Mouse (Mus musculus) embryonic stem cell, embryonic (primary cell): ENCODE measurements at regions not wholly inside any gene's neighbourhood (a gene's known extent, or its start where the extent isn't known, plus 50 kb on each side); places are given as distances from the start of the nearest gene placed in this dataset.

Experiments
- CTCF ChIA-PET, 4 experiments: fragments of 300-600 bp in 2 of 4; fragments of 350-600 bp in 2 of 4; sonication (Branson Sonifier 250); formaldehyde crosslinking; loops; one replicate each; lab custom pipeline; 2022; ENCODE audit warnings: inconsistent platforms in 2 of 4; lab: Charles Lee
- POLR2A ChIA-PET, 4 experiments: fragments of 300-600 bp in 2 of 4; fragments of 350-600 bp in 2 of 4; sonication (Branson Sonifier 250); formaldehyde crosslinking; loops; one replicate each; lab custom pipeline; 2022; ENCODE audit warnings: antibody characterized with exemption in 4 of 4, inconsistent platforms in 1 of 4; lab: Charles Lee

- ChIA-PET CTCF (interaction anchor here in 1 of 4 experiments (0.5 kb wide), 1 partner anchor 7 kb away, joined by 3 read pairs; no protein-coding TSS in a partner anchor), POLR2A (interaction anchor here in 1 of 4 experiments (1.3 kb wide), 1 partner anchor 42 kb away, joined by 3 read pairs; no protein-coding TSS in a partner anchor)
Measured at GRCm38 (mm10) chr2:59556870-59557269, 55.0 kb upstream of the Tanc1 start.

- POLR2A ChIA-PET: interaction anchor here in 1 of 4 experiments (0.6 kb wide), 1 partner anchor 142 kb away, joined by 3 read pairs; no protein-coding TSS in a partner anchor
Measured at GRCm38 (mm10) chr2:59560488-59560887, 51.4 kb upstream of the Tanc1 start.

More at GRCm38 (mm10) chr2:59560488-59560887, 51.4 kb upstream of the Tanc1 start:
- CTCF ChIA-PET: no interaction called here
